Mouse (Mus musculus) heart, adult 2 months (tissue): ENCODE measurements around the gene Htr3b.

Source experiments
- CTCF ChIP-seq: fragments of 200-600 bp; IDR thresholded peaks from 2 replicates; pipeline ENCODE4 v1.8.1; 2022; ENCODE audit warnings: antibody characterized with exemption, mild to moderate bottlenecking, moderate library complexity
- EP300 ChIP-seq: fragments of 200-500 bp; IDR thresholded peaks from 2 replicates; pipeline ENCODE4 v1.6.1; 2011; ENCODE audit warnings: low read depth, low read length, control low read depth; ENCODE audit not compliant: insufficient read depth
- POLR2A ChIP-seq: fragments of 200-500 bp; IDR thresholded peaks from 2 replicates; pipeline ENCODE4 v1.6.1; 2011; ENCODE audit warnings: mild to moderate bottlenecking, low read depth, low read length, control low read depth; ENCODE audit not compliant: insufficient read depth

DNA sequence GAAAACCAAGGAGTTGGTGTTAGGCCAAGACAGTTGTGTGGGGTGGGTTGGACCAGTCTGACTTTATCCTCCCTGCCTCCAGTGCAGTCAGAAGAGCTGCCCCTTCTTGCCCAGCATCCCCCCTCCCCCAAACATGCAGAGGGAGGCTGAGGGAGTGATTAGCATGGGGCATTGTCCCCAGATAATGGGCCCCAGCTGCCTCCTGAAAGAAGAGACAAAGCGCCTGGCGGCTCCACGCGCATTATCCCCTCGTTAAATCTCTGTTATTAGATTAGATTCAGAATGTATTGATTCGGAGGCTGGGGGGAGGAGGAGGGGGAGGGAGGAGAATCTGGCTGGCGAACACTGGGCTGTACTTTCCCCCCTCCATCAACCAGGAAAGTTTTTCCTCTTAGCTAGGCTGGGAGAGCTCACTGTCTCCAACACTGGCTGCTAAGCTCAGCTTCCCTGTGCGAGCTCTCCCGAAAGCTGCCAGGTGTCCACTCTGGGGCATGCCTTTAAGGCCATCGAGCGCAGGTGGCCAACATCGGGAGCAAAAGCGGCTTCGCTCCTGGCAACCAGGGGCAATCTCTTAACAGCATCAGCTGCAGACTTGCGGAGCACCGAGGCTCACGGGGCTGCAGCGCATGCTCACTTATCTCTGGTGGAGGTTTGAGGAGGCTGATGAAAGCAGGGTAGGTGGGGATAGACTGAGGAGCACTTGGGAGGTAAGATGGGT lies 68.8 kb downstream of the Htr3b start:
- TF ChIP-seq CTCF (no peak), EP300 (no peak), POLR2A (no peak)
